8 mouse cellular contexts compared by ENCODE assay signal in genomic region chr6:124512355-124512836, GRCm38 (mm10). TPM values are rescaled to one million over a fixed set of nuclear protein-coding genes. Genes with fewer than 3 reads are reported as not detected.
A peak's percentile ranks its signal among the peaks of the same experiment; 100 is the strongest.
DNase-seq lines count a peak whose midpoint lies in the region; ATAC-seq and TF ChIP-seq lines count a peak whose summit lies in the region.

Gene C1ra (plus strand): TSS chr6:124512405.

- H3K4me1 ChIP-seq in forebrain, embryonic 11.5 days (replicated peaks; ENCODE audit: control insufficient read depth, insufficient read depth, low read length): no peaks in the 10 kb centered on the region
- H3K4me1 ChIP-seq in forebrain, embryonic 10.5 days: no peaks in the 10 kb centered on the region
- no peaks in the 10 kb centered on the region for H3K4me1 ChIP-seq in cortical plate, adult 2 months (ENCODE audit: control insufficient read depth, insufficient read depth, low read length)
- no peaks in the 10 kb centered on the region for H3K4me1 ChIP-seq in intestine, postnatal 0 days (replicated peaks; ENCODE audit: control insufficient read depth, insufficient read depth, low read length)
- no peaks in the 10 kb centered on the region for H3K4me1 ChIP-seq in limb, embryonic 11.5 days (ENCODE audit: control insufficient read depth, insufficient read depth, low read length)
- no peaks in the 10 kb centered on the region for H3K4me1 ChIP-seq in midbrain, embryonic 12.5 days

- no peak within 1 kb of the TSS for H3K27ac ChIP-seq in forebrain, embryonic 11.5 days (ENCODE audit: low read depth, low read length)
- H3K27ac ChIP-seq in forebrain, embryonic 10.5 days: no peak within 1 kb of the TSS
- H3K27ac ChIP-seq in cortical plate, adult 2 months (ENCODE audit: insufficient read depth, low read length): no peak within 1 kb of the TSS
- no peak within 1 kb of the TSS for H3K27ac ChIP-seq in intestine, postnatal 0 days (ENCODE audit: low read depth, low read length)
- H3K27ac ChIP-seq in limb, embryonic 11.5 days (replicated peaks; ENCODE audit: low read depth, low read length): no peak within 1 kb of the TSS
- no peak within 1 kb of the TSS for H3K27ac ChIP-seq in midbrain, embryonic 12.5 days (replicated peaks)

- H3K36me3 ChIP-seq in forebrain, embryonic 11.5 days (ENCODE audit: control insufficient read depth, insufficient read depth, low read length): no peaks in the 10 kb centered on the region
- H3K36me3 ChIP-seq in forebrain, embryonic 10.5 days (replicated peaks): no peaks in the 10 kb centered on the region
- no peaks in the 10 kb centered on the region for H3K36me3 ChIP-seq in intestine, postnatal 0 days (ENCODE audit: control insufficient read depth, insufficient read depth)
- no peaks in the 10 kb centered on the region for H3K36me3 ChIP-seq in limb, embryonic 11.5 days (ENCODE audit: control insufficient read depth, insufficient read depth, low read length)
- H3K36me3 ChIP-seq in midbrain, embryonic 12.5 days: no peaks in the 10 kb centered on the region

- H3K4me3 ChIP-seq in forebrain, embryonic 11.5 days (ENCODE audit: low read depth, low read length): no peak within 1 kb of the TSS
- H3K4me3 ChIP-seq in forebrain, embryonic 10.5 days: no peak within 1 kb of the TSS
- peak within 1 kb of the TSS; percentile 22; the same call in 1 of the 2 replicates for H3K4me3 ChIP-seq in cortical plate, adult 2 months (ENCODE audit: insufficient read depth, low read length)
- peak within 1 kb of the TSS; percentile 28 for H3K4me3 ChIP-seq in intestine, postnatal 0 days (ENCODE audit: low read depth, low read length)
- no peak within 1 kb of the TSS for H3K4me3 ChIP-seq in limb, embryonic 11.5 days (ENCODE audit: low read depth, low read length)
- H3K4me3 ChIP-seq in midbrain, embryonic 12.5 days: no peak within 1 kb of the TSS

- no peak within 1 kb of the TSS for H3K9ac ChIP-seq in forebrain, embryonic 11.5 days (ENCODE audit: low read length)
- H3K9ac ChIP-seq in intestine, postnatal 0 days (ENCODE audit: low read depth, low read length): no peak within 1 kb of the TSS
- no peak within 1 kb of the TSS for H3K9ac ChIP-seq in limb, embryonic 11.5 days (ENCODE audit: low read length)
- H3K9ac ChIP-seq in midbrain, embryonic 12.5 days (replicated peaks): no peak within 1 kb of the TSS

- H3K27me3 ChIP-seq in forebrain, embryonic 11.5 days (ENCODE audit: control insufficient read depth, insufficient read depth, low read length): no peaks in the 10 kb centered on the region
- H3K27me3 ChIP-seq in forebrain, embryonic 10.5 days (ENCODE audit: poor library complexity, severe bottlenecking): no peaks in the 10 kb centered on the region
- H3K27me3 ChIP-seq in intestine, postnatal 0 days (replicated peaks; ENCODE audit: control insufficient read depth, insufficient read depth, low read length): no peaks in the 10 kb centered on the region
- H3K27me3 ChIP-seq in limb, embryonic 11.5 days (ENCODE audit: control insufficient read depth, insufficient read depth, low read length): no peaks in the 10 kb centered on the region
- H3K27me3 ChIP-seq in midbrain, embryonic 12.5 days: no peaks in the 10 kb centered on the region

- no peaks in the 10 kb centered on the region for H3K9me3 ChIP-seq in forebrain, embryonic 11.5 days (ENCODE audit: control insufficient read depth, low read length)
- no peaks in the 10 kb centered on the region for H3K9me3 ChIP-seq in forebrain, embryonic 10.5 days
- H3K9me3 ChIP-seq in intestine, postnatal 0 days (ENCODE audit: control insufficient read depth): no peaks in the 10 kb centered on the region
- no peaks in the 10 kb centered on the region for H3K9me3 ChIP-seq in limb, embryonic 11.5 days (ENCODE audit: control insufficient read depth, low read length)
- H3K9me3 ChIP-seq in midbrain, embryonic 12.5 days: no peaks in the 10 kb centered on the region

- no peak for ATAC-seq in forebrain, embryonic 11.5 days (replicated peaks; ENCODE audit: low FRiP score)
- ATAC-seq in intestine, postnatal 0 days: 0 out of 2 replicates have a peak, but pooled peaks have one; percentile 19
- ATAC-seq in limb, embryonic 11.5 days (ENCODE audit: insufficient number of reproducible peaks, low FRiP score, low TSS enrichment, low read depth): no peak
- ATAC-seq in midbrain, embryonic 12.5 days (ENCODE audit: low FRiP score, low read depth): no peak

- WGBS in forebrain, embryonic 11.5 days: 14% methylated on average over 6 of the region's 6 CpGs
- 10% methylated on average over 6 of the region's 6 CpGs for WGBS in forebrain, embryonic 10.5 days
- 5% methylated on average over 6 of the region's 6 CpGs for WGBS in intestine, postnatal 0 days
- 13% methylated on average over 6 of the region's 6 CpGs for WGBS in limb, embryonic 11.5 days
- WGBS in midbrain, embryonic 12.5 days: 8% methylated on average over 6 of the region's 6 CpGs

- TF ChIP-seq CTCF in cortical plate, adult 2 months (IDR thresholded peaks at IDR 0.05; ENCODE audit: extremely low read depth, insufficient read depth, low read length): peak; percentile 65
- peak; percentile 85 for TF ChIP-seq CTCF in intestine, postnatal 0 days (IDR thresholded peaks at IDR 0.05; ENCODE audit: low read depth)

- peak; percentile 55 for DNase-seq in forebrain, embryonic 11.5 days (ENCODE audit: low spot score)
- no peak for DNase-seq in forebrain, embryonic 10.5 days (ENCODE audit: extremely low spot score, low spot score)
- peak; percentile 95 for DNase-seq in heart, adult 11 months
- peak; percentile 64 for DNase-seq in limb, embryonic 11.5 days (ENCODE audit: low spot score)
- peak; percentile 9 for DNase-seq in spleen, adult 12 weeks (ENCODE audit: low spot score)

- no peak for TF ChIP-seq POLR2A in cortical plate, adult 2 months (IDR thresholded peaks at IDR 0.05; ENCODE audit: extremely low read depth, insufficient read depth, low read length)

- peak within 1 kb of the TSS; percentile 20; the same call in 1 of the 2 replicates for H3K4me2 ChIP-seq in forebrain, embryonic 11.5 days (ENCODE audit: low read depth, low read length, severe bottlenecking)
- peak within 1 kb of the TSS; percentile 63 for H3K4me2 ChIP-seq in intestine, postnatal 0 days (replicated peaks; ENCODE audit: low read depth)
- 0 out of 2 replicates have a peak within 1 kb of the TSS, but pooled peaks have one; percentile 16 for H3K4me2 ChIP-seq in limb, embryonic 11.5 days (ENCODE audit: low read depth, severe bottlenecking)
- H3K4me2 ChIP-seq in midbrain, embryonic 12.5 days (replicated peaks): peak within 1 kb of the TSS; percentile 22; the same call in 1 of the 2 replicates

RNA-seq across cellular contexts. Expression of gene C1ra, which starts in this region (rescaled TPM):
- 0.08 and 0.35 TPM in 2 replicates for polyA plus RNA-seq in forebrain, embryonic 11.5 days (2014; fragmentation: Nextera tagmentation; extraction: Ambion mirVana)
- polyA plus RNA-seq in forebrain, embryonic 10.5 days (2016; fragmentation: Nextera tagmentation; extraction: Ambion mirVana): 0.06 and 0.15 TPM in 2 replicates
- polyA plus RNA-seq in cortical plate, adult 2 months (2012; rRNA removed): 2.1 TPM in 2 replicates
- 6.9 and 7.5 TPM in 2 replicates for polyA plus RNA-seq in intestine, postnatal 0 days (2015; fragmentation: Nextera tagmentation; extraction: Ambion mirVana)
- polyA plus RNA-seq in limb, embryonic 11.5 days (2014; fragmentation: Nextera tagmentation; extraction: Ambion mirVana): 0.19 and 0.23 TPM in 2 replicates
- 0.11 and 0.22 TPM in 2 replicates for polyA plus RNA-seq in midbrain, embryonic 12.5 days (2016; fragmentation: Nextera tagmentation; extraction: Ambion mirVana)

Comparison
In these comparisons a context has a peak if more than half of its experiments do, and no peak if none do; other contexts are left out.
1. Peak in DNase-seq and H3K4me2 ChIP-seq in forebrain, embryonic 11.5 days; RNA of the gene not detected or under 1 TPM.
2. Peak in DNase-seq and H3K4me2 ChIP-seq in limb, embryonic 11.5 days; RNA of the gene not detected or under 1 TPM.
3. H3K4me3 ChIP-seq: peak in cortical plate, adult 2 months (single experiment) and intestine, postnatal 0 days (single experiment); none in forebrain, embryonic 11.5 days (single experiment), forebrain, embryonic 10.5 days (single experiment), limb, embryonic 11.5 days (single experiment) and midbrain, embryonic 12.5 days (single experiment).
4. Peak in every context shown above with its lines, with median percentiles within 50 percentile points of each other: H3K4me2 ChIP-seq.